Mouse (Mus musculus): ENCODE measurements around the gene Tmem178.
"Not testable (repeated sequence)": the region's sequence is repeated elsewhere in the genome, so short reads cannot be mapped to it uniquely, and the experiment has no call there.

The Tmem178 gene

DNA sequence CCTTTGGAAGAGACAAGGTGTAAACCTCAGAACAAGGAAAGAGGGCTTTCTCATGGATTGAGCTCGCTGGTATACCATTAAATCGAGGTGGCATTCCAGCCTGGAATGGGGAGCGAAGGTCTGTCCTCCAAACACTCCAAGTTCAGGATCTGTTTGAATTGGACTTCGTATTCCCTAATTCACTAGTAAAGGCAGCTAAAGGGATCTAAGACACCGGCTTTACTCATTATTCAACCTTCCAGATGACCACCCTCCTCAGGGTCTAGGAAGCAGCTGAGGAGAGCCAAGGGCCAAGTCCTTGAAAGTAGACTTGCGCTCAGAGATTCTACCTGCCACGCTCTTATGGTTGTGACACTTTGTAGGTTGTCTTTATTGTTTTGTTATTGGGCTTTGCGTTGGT is 1.1 kb downstream of the Tmem178 start:
- not testable (repeated sequence) for DNase-seq

- no peak for DNase-seq
These were observed 1.9 kb downstream of the Tmem178 start for GRCm38 (mm10) chr17:80946091-80946885.

- no peak for DNase-seq
These were observed 2.9 kb downstream of the Tmem178 start for GRCm38 (mm10) chr17:80947075-80947960.

- DNase-seq = no peak
These were observed 5.0 kb downstream of the Tmem178 start for GRCm38 (mm10) chr17:80949382-80949781.

GRCm38 (mm10) chr17:80949895-80950294 is 5.5 kb downstream of the Tmem178 start:
- DNase-seq = no peak

DNA sequence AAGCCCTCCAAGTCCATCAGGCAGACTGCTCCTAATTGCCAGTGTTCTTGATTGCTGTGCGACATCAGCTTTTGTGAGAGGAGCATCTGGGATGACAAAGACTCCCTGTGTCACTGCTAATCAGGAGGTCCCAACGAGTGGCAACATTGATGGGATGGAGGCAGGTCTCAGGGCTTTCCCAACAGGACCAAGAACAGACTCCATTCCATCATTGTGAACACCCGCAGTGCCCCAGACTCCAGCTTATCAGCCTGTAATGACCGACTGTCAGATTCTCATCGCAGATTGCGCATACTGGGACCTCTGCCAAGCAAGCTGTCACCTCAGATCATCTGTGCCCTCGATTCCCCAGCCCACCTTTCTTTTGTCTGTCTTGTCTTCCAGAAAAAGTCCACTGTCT is 7.9 kb downstream of the Tmem178 start:
- peak; percentile 65 for DNase-seq

DNA sequence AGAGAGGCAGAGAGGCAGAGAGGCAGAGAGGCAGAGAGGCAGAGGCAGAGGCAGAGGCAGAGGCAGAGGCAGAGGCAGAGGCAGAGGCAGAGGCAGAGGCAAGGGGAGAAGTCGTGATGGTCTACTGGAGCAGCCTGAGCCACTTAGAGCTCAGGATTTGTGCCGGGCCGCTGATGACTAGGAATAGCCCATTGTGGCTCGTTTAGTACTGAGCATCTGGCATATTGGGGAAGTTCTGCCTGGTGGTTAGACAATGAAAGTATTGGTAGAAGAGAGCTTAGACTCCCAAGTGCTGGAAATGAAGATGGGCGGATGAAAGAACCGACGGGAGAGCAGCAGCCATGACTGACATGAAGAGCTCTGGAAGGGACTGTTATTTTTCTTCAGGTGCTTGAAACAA is 11.0 kb downstream of the Tmem178 start:
- DNase-seq = no peak

- DNase-seq = no peak
These were observed 11.8 kb downstream of the Tmem178 start for GRCm38 (mm10) chr17:80955998-80956811.

- DNase-seq = peak; percentile 43
These were observed 13.9 kb downstream of the Tmem178 start for GRCm38 (mm10) chr17:80958332-80958731.

DNA sequence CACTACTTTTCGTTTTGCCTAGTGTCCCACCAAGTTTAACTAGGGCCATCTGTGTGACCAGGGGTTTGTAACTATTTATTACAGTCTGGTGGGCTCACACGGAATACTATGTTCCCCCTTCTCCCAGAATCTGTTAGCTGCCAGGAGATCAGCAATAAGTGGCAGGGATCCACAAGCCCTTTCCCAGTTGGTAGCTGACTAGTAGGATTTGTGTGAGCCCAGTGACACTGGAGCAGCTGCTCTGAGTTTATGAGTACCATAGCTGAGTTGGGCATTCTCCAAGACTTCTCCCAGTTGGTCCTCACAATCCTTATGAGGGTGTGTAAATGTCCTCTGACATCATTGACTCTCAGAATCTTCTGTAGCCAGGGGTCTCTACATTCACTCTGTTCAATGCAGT is 15.4 kb downstream of the Tmem178 start:
- DNase-seq = no peak

- no peak for DNase-seq
These were observed 23.0 kb downstream of the Tmem178 start for GRCm38 (mm10) chr17:80967475-80967874.

DNA sequence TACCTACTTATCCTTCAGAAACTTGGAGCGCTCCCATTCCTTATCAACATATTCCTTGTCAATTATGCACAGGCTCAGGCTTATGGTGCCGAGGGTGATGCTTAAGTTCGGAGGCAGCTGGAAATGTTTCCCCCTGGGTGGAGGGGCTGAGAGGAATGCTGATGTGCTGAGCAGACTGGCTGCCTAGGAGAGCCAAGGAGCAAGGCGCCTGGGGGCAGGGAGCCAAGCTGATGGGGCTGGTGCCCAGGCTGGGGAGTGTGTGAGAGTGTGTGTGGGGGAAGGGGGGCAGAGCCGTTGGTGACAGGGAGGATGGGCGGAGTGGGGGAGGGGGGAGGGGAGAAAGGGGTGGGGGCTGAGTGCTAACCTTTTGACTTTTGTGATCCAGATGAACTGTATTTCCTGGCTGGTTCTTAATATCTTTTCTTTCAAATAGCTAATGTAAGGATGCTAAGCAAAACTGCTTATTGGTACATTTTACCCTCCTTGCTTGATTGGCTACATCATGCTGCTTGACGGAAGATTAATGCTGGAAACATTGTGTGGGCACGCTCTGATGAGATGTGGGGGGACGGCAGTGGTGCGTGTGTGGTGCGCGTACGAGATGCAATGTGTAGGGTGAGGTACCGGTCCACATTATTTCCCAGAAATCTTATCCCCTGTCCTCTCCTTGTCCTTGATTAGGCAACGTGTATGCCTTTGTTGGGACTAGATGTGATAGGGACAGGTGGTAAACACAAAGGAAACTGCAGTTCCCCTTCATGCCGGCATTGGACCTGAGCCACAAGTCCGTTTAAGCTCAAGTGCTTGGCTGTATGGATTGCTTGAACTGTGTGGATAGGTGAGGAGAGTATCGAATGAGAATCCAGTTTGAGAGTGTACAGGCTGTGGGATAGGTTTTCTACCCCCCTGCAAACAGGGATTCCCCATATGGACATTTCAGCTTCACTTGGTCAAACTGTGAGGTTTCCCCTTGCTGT is 25.5 kb downstream of the Tmem178 start:
- DNase-seq = peak; percentile 67

DNA sequence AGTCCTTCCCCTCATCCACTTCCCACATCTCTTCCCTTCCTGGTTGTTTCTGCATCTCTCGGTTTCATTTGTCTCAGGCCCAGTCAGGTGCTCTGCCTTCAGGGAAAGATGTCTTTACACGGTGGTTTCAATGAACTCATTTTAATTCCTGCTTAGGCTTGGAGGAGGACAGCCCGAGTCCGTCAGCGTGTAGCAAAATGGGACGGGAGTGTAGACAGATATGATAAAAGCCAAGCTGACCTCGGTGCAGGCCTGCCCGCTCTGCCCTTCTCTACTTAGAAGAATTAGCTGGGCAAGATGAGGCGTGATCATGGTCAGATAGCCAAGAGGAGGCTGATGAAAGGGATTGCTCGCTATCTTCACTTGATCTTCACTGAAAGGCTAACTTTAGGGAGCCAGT is 26.3 kb downstream of the Tmem178 start:
- no peak for DNase-seq

GRCm38 (mm10) chr17:80972891-80973290 is 28.5 kb downstream of the Tmem178 start:
- no peak for DNase-seq

GRCm38 (mm10) chr17:80977245-80977644 is 32.8 kb downstream of the Tmem178 start:
- DNase-seq = no peak

- no peak for DNase-seq
These were observed 35.7 kb downstream of the Tmem178 start for GRCm38 (mm10) chr17:80980096-80980495.

DNA sequence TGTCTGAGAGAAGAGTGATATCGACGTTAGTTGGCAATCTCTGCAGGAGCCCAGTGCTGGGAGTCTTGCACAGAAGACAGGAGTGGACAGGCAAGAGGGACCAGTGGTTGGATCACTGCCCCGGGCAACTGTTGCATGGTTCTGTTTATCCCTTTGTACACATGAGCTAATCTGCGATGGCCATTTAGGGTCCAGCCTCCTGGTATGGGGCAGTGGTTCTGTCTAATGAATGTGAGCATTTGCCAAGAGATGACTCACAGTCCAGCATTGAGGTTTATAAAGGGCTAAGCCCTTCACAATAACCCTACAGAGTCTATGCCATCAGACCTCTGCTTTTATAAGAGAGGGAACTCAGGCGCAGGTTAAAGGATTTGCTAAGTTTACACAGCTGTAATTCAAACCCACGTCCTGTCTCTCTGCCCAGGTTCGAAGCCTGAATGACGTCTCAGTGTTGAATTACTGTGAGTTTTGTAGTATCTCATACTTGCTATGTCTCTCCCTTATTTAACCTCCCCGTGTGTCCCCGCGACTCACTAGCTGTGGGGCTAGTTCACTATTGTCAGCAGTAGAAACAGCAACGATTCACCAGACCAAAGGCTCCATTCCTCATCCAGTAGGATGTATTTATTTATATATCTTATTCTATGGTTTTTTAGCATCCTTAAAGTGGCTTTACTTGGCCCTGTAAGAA is 37.4 kb downstream of the Tmem178 start:
- peak; percentile 52 for DNase-seq

- DNase-seq = peak; percentile 93
These were observed 38.0 kb downstream of the Tmem178 start for GRCm38 (mm10) chr17:80982412-80982787.

DNA sequence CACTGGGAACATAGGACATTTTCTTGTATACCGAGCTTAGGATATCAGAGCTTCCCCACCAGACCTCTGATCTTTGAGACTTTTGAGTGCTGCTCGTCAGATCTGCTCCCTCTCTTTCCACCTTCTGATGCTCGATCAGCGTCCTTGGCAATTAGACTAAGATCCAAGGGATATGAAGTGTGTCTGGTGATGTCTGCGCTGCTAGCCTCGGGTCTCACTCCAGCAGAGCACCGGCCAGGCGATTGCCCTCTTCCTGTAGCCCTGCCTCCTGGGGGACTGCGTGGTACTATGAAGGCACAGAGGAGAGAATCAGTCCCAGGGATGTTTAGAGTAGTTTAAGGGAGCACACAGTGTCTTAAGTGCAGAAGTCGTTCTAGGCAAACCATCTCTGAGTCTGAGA is 38.5 kb downstream of the Tmem178 start:
- DNase-seq = no peak

DNA sequence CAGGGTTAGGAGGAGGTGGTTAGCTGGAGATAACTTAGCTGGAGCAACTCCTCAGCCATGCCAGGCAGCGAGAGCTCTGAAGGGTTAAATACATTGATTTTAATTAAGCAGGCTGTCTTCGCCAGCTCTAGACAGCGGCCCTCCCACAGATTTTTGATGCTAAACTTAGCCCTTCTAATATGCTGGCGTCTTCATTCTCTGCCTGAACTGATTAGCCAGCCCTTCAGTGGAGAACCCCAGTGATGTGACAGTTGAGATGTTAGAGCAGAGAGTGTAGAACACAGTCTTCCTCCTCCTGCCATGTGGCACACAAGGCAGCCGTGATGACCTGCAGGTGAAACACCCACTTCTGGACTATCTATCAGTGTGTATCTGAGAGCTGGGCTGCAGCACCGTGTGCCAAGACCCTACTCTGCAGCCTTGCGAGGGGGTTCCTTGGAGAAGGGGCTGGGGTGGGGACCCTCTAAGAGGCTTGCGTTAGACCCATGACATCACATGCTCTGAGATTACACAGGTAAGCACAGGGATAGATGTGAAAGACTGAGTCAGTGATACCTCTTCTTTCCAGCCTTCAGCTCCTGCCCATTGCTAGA is 47.2 kb downstream of the Tmem178 start:
- DNase-seq = peak; percentile 28

DNA sequence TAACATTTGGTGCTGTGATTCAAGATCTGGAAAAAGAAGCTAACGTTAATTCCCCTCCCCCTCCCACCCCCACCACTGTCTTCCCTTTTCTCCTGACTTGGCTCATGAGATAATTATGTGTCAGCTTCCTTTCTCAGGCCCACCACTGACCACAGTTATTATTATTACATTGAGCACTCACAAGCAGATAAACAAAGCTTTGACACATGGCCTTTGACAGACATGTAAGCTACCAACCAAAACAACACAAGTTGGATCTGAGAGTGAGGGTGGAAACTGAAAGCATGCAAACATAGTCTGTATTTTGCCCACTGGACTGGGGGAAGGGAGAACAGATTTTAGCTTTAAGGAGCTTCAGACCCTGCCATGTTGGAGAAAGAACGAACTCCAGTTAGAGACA is 52.8 kb downstream of the Tmem178 start:
- no peak for DNase-seq

Data from layer of hippocampus, adult 9-11 months (tissue).